Mouse (Mus musculus) kidney, adult 2 months (tissue): ENCODE results near the gene Ttll5. TPM values are rescaled to one million over a fixed set of nuclear protein-coding genes. Genes with fewer than 3 reads are reported as not detected.

Source experiments
- DNase-seq: peaks from one replicate; pipeline ENCODE4 v3.0.0; 2021
- H3K27ac ChIP-seq: fragments of 200-500 bp; 2 replicates; pipeline ENCODE4 v1.5.1; 2012; ENCODE audit warnings: low read depth, low read length, control low read depth, inconsistent platforms; ENCODE audit not compliant: insufficient read depth
- H3K27me3 ChIP-seq: fragments of 200-500 bp; replicated peaks from 2 replicates; pipeline ENCODE4 v1.6.1; 2012; ENCODE audit warnings: mild to moderate bottlenecking, moderate library complexity, low read length, inconsistent platforms; ENCODE audit not compliant: control insufficient read depth, insufficient read depth
- H3K36me3 ChIP-seq: fragments of 200-500 bp; 2 replicates; pipeline ENCODE4 v1.6.1; 2012; ENCODE audit warnings: mild to moderate bottlenecking, moderate library complexity, low read length, inconsistent platforms; ENCODE audit not compliant: control insufficient read depth, insufficient read depth
- H3K4me1 ChIP-seq: fragments of 200-500 bp; 2 replicates; pipeline ENCODE4 v1.6.1; 2011; ENCODE audit warnings: low read length; ENCODE audit not compliant: control insufficient read depth, insufficient read depth
- H3K4me3 ChIP-seq: fragments of 200-500 bp; 2 replicates; pipeline ENCODE4 v1.5.1; 2011; ENCODE audit warnings: mild to moderate bottlenecking, low read depth, low read length, control low read depth; ENCODE audit not compliant: insufficient read depth
- CTCF ChIP-seq: fragments of 200-500 bp; conservative IDR thresholded peaks from 2 replicates; pipeline ENCODE4 v1.5.1; 2011; ENCODE audit warnings: low read depth, mild to moderate bottlenecking, control low read depth, low read length, moderate library complexity, mixed read lengths; ENCODE audit not compliant: insufficient read depth, insufficient read length
- POLR2A ChIP-seq: fragments of 200-500 bp; IDR thresholded peaks from one replicate; pipeline ENCODE4 v1.6.1; 2011; ENCODE audit warnings: low read depth, low read length, control low read depth
- WGBS: fragments of 180-500 bp; shearing (Covaris S2); methylation state at CpG from one replicate; pipeline ENCODE4 v1.1.7; 2018; 5-methylcytosine and 5-hydroxymethylcytosine counted together
- polyA plus RNA-seq: library from polyadenylated mRNA; depleted of rRNA; stranded (reverse); fragments of >200 nt; gene quantifications from 2 replicates; pipeline ENCODE4 v1.2.3, GENCODE M21; 2012

Gene Ttll5
- polyA plus RNA-seq, 1 experiment: 12.9 TPM

DNA sequence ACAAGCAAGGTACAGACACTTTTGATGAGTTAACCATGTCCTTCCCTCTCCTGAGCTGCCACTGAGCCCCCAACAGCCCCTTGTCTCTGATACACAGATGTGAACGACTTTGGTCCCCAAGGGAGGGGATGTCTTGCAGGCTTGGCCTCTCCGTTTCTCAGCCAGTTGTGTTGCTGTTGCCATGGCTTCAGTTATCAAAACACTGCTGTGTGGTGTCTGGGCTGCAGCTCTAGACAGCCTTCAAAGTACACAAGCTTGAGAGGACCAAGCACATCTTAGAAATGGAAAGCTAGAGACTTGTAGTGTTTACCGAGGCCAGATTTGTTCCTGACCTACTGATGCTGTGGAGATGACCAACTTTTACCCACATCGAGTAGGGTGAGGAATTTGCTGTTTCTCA lies 102.4 kb downstream of the Ttll5 start:
- DNase-seq: no peak
- 62% methylated on average over 4 of the region's 4 CpGs for WGBS
- H3K36me3 ChIP-seq: 0 out of 2 replicates have a peak, but pooled peaks cover 3% of the 10 kb centered on the region
- H3K27ac ChIP-seq: no peak overlapping the region
- TF ChIP-seq POLR2A: no peak
- no peak for TF ChIP-seq CTCF
- no peaks in the 10 kb centered on the region for H3K4me1 ChIP-seq
- no peak overlapping the region for H3K4me3 ChIP-seq
- H3K27me3 ChIP-seq: no peaks in the 10 kb centered on the region

DNA sequence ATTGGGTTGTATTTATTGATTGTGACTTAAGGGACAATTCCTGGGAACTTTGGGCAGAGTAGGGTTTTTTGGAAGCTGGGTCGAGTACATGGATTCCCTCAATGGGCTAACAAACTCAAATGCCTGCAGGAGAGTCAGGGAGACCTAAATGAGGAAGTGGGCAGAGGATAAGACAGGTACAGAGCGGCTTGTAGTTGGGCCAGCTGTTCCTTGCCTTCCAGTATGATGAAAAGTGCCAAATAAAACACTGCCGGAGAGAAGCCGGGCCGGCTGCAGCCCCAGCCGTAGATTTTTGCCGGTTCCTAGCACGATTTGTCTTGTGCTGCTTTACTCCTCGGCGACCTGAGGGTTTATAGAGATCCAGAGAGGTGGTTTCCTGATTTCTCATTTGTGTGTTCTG lies 104.1 kb downstream of the Ttll5 start:
- DNase-seq: no peak
- H3K27ac ChIP-seq: no peak overlapping the region
- H3K36me3 ChIP-seq: peaks cover 3% of the 10 kb centered on the region; the same call in 1 of the 2 replicates
- 82% methylated on average over 10 of the region's 10 CpGs for WGBS
- no peak overlapping the region for H3K4me3 ChIP-seq
- no peaks in the 10 kb centered on the region for H3K27me3 ChIP-seq
- TF ChIP-seq CTCF: no peak
- no peak for TF ChIP-seq POLR2A
- H3K4me1 ChIP-seq: no peaks in the 10 kb centered on the region

DNA sequence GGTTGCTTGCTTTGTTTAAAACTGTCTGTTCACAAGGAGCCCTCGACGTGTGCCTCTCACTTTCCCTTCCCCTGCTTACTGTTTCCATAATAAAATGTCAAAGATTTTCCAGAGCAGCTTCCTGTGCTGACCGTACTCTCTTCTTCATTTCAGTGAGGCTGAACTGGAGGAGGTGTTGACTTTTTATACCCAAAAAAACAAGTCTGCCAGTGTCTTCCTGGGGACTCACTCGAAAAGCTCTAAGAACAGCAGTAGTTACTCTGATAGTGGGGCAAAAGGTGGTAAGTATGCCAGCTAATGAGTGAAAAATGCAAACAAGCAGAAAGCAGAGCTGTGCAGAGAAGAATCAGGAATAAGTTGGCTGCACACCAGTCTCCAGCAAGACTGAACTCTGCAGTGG lies 105.3 kb downstream of the Ttll5 start:
- Histone ChIP-seq H3K4me1 (no peaks in the 10 kb centered on the region), H3K27me3 (no peaks in the 10 kb centered on the region), H3K36me3 (peaks cover 3% of the 10 kb centered on the region; the same call in 1 of the 2 replicates), H3K4me3 (no peak overlapping the region), H3K27ac (no peak overlapping the region)
- TF ChIP-seq CTCF (no peak), POLR2A (no peak)
- WGBS: 59% methylated on average over 4 of the region's 4 CpGs
- no peak for DNase-seq

DNA sequence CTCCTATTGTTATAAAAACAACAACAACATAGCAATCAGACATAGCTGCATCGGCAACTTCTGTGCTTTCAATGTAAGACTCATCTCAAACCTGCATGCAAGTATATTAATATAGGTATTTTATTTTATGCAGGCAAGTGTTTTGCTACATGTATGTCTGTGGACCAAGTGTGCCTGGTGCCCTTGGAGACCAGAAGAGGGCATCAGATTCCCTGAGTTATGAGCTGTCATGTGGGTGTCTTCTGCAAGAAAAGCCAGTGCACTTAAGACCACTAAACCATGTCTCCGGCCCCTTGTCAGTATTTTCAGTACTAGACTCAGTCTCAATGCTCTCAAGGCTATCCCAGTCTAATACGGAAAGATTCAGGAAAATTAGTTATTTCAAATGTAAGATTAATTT lies 106.3 kb downstream of the Ttll5 start:
- Histone ChIP-seq H3K4me1 (no peaks in the 10 kb centered on the region), H3K27me3 (no peaks in the 10 kb centered on the region), H3K27ac (no peak overlapping the region), H3K4me3 (no peak overlapping the region), H3K36me3 (peaks cover under 1% of the 10 kb centered on the region; the same call in 1 of the 2 replicates)
- no peak for DNase-seq
- TF ChIP-seq POLR2A: no peak
- no peak for TF ChIP-seq CTCF
- 82% methylated on average over 3 of the region's 3 CpGs for WGBS

DNA sequence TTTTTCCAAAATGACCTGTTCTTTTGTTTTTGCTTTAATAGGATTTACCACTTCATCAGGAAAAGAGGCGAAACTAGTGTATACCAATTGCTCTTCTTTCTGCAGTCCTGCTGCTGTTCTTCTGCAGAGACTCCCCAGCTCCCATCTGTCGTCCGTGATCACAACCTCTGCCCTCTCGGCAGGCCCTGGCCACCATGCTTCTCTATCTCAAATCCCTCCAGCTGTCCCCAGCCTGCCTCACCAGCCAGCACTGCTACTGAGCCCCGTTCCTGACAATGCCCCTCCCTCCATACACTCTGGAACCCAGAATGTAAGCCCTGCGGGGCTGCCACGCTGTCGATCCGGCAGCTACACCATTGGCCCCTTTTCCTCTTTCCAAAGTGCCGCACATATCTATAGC lies 108.8 kb downstream of the Ttll5 start:
- TF ChIP-seq POLR2A (no peak), CTCF (no peak)
- DNase-seq: no peak
- no peaks in the 10 kb centered on the region for H3K27me3 ChIP-seq
- no peak overlapping the region for H3K4me3 ChIP-seq
- H3K36me3 ChIP-seq: no peaks in the 10 kb centered on the region; the same call in 1 of the 2 replicates
- no peaks in the 10 kb centered on the region for H3K4me1 ChIP-seq
- H3K27ac ChIP-seq: no peak overlapping the region
- WGBS: 95% methylated on average over 10 of the region's 10 CpGs

DNA sequence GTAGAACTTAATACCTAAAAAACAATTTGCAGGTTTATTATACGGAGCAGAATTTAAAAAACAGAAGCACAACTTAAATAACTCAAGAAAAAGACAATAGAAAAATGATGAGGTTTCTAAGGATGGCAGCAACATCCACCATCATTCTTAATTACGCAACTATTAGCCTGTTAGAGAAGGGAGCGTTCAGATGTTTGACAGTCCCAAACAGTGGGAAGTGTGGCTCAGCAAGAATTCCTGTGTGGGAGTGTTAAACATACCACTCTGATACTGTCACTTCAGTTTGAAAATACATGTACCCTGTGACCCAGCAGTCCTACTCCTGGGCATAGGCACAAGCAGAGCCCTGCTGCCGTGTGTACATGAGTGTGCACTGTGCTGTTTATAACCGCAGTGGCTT lies 112.9 kb downstream of the Ttll5 start:
- Histone ChIP-seq H3K4me3 (no peak overlapping the region), H3K27me3 (no peaks in the 10 kb centered on the region), H3K27ac (no peak overlapping the region), H3K36me3 (no peaks in the 10 kb centered on the region; the same call in 1 of the 2 replicates), H3K4me1 (no peaks in the 10 kb centered on the region)
- no peak for TF ChIP-seq CTCF
- TF ChIP-seq POLR2A: no peak
- WGBS: 87% methylated on average over 5 of the region's 5 CpGs
- DNase-seq: no peak

DNA sequence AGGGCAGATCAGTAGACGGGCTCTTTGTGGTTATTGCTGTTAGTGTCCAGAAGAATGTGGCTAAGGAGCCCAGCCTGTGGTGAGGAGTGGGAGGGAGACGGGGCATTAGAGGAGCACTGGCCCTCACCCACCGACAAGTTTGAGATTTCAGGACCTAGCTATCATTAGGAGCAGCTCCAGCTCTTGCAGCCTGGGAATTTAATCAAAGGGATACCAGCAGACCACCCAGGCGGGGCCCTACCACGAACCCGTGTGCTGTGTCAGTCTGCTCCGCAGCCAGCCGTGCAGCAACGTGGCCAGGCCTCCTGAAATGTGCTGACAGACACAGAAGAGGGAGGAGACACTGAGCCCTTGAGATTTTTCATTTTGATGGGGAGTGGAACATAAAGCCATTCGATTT lies 119.0 kb downstream of the Ttll5 start:
- no peak for DNase-seq
- 57% methylated on average over 10 of the region's 10 CpGs for WGBS
- no peak overlapping the region for H3K27ac ChIP-seq

More for the DNA sequence above, 119.0 kb downstream of the Ttll5 start:
- H3K27me3 ChIP-seq: no peaks in the 10 kb centered on the region
- H3K4me1 ChIP-seq: no peaks in the 10 kb centered on the region
- no peak overlapping the region for H3K4me3 ChIP-seq
- TF ChIP-seq POLR2A (no peak), CTCF (no peak)
- H3K36me3 ChIP-seq: no peaks in the 10 kb centered on the region
